Mouse (Mus musculus): Measurements from ENCODE around the gene Hist1h2bg. TPM values are rescaled to one million over a fixed set of nuclear protein-coding genes. Genes with fewer than 3 reads are reported as not detected.

Hist1h2bg gene
- total RNA-seq (2023) = 137 TPM

GRCm38 (mm10) chr13:23571022-23571503 lies at the start of gene Hist1h2bg, which contains the start of gene Hist1h2ae:
Hist1h2bg (plus strand) TSS chr13:23571396.
Hist1h2ae (minus strand) TSS chr13:23571220.

DNA sequence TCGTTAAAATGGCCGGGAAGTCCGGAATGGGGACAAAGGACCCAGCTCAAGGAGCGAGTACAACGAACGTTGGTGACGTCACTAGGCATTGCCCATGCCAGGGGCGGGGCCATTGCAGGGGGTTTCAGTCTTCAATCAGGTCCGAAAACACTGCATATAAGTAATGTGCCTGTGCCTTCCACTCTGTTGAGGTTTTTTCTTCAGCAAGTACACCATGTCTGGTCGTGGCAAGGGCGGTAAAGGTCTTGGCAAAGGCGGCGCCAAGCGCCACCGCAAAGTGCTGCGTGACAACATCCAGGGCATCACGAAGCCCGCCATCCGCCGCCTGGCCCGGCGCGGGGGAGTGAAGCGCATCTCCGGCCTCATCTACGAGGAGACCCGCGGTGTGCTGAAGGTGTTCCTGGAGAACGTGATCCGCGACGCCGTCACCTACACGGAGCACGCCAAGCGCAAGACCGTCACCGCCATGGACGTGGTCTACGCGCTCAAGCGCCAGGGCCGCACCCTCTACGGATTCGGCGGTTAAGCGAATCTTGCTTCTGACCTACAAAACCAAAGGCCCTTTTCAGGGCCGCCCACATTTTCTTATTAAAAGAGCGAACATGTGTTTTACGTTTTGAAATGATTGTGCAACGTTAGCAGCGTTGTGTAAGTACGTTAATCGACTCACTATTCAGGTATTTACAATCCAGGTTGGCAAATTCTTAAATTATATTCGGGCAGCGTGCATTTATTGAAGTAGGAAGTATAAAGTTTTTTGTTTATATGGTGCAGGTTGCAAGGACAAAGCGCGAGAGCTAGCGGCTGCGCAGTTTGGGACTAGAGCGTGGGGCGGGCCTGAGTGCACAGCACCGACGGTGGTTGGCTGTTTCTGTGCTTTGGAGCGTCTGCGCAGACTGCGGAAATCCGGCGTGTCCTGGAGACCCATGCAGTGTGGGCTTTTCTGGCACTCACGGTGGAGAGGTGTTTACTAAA lies 40.0 kb upstream of the Hist1h2bg start, which contains the start of gene Hist1h4h:
TSS of gene Hist1h4h (plus strand) at position 150 of the 975 bp plus-strand sequence.

DNA sequence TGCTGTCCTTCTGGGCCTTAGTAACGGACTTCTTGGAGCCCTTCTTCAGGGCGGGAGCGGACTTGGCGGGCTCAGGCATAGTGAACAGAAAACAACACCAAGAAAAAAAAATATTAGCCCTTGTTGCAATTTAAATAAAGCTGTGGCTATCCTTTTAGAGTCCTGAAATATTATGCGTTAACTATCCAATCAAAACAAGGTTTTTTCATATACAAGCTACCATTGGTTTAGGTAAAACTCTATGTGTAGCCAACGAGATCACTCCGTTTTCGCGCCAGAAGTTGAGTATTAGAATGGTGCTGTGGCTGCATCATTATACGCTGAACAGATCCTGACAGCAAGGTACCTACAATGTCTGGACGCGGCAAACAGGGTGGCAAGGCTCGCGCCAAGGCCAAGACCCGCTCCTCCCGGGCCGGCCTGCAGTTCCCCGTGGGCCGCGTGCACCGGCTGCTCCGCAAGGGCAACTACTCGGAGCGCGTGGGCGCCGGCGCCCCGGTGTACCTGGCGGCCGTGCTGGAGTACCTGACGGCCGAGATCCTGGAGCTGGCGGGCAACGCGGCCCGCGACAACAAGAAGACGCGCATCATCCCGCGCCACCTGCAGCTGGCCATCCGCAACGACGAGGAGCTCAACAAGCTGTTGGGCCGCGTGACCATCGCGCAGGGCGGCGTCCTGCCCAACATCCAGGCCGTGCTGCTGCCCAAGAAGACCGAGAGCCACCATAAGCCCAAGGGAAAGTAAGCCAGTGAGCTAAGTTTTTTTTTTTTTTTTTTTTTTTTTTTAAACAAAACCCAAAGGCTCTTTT lies 37.4 kb upstream of the Hist1h2bg start, which contains the start of gene Hist1h2af:
TSS of gene Hist1h2af (plus strand) at position 347 of the 808 bp plus-strand sequence.

GRCm38 (mm10) chr13:23535137-23536075 lies 35.8 kb upstream of the Hist1h2bg start, which contains the start of gene Hist1h3g:
Hist1h3g (plus strand) TSS chr13:23535422.

DNA sequence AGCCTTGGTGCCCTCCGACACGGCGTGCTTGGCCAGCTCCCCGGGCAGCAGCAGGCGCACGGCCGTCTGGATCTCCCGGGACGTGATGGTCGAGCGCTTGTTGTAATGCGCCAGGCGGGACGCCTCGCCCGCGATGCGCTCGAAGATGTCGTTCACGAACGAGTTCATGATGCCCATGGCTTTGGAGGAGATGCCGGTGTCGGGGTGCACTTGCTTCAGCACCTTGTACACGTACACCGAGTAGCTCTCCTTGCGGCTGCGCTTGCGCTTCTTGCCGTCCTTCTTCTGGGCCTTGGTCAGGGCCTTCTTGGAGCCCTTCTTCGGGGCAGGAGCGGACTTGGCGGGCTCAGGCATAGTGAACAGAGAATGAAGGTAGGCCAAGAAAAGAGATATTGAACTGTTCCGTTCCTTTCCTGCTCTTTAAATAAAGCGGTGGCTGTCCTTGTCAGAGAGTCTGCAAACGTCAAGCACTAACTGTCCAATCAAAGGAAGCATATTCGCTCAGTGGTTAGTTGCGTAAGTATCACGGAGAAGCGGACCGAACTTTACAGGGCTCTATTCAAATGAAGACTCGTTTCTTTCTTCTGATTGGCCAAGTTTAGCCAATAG lies 28.1 kb upstream of the Hist1h2bg start, which contains the start of gene Hist1h2bh:
TSS of gene Hist1h2bh (minus strand) at position 394 of the 609 bp plus-strand sequence.

GRCm38 (mm10) chr13:23543965-23544786 lies 27.0 kb upstream of the Hist1h2bg start, which contains the start of gene Hist1h3f:
Hist1h3f (plus strand) TSS chr13:23544052.

DNA sequence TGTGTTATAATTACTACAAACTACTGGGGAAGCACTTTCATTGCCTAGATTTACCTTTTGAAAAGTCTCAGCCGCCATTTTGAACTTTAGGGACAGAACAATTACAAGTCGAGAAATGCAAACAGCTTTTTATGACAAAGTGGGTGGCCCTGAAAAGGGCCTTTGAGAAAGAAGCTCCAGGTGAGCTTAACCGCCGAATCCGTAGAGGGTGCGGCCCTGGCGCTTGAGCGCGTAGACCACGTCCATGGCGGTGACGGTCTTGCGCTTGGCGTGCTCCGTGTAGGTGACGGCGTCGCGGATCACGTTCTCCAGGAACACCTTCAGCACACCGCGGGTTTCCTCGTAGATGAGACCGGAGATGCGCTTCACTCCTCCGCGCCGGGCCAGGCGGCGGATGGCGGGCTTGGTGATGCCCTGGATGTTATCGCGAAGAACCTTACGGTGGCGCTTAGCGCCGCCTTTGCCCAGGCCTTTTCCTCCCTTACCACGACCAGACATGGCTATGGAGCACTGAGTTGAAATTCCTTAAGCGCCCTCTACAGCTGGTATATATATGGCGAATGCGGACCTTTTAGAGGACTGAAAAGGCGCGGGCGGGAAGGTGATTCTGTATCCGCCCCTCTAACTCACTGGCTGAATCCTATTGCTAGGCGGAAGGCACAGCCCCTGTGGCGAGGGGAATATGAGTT lies 19.9 kb upstream of the Hist1h2bg start, which contains the start of gene Hist1h4f:
TSS of gene Hist1h4f (minus strand) at position 503 of the 689 bp plus-strand sequence.

DNA sequence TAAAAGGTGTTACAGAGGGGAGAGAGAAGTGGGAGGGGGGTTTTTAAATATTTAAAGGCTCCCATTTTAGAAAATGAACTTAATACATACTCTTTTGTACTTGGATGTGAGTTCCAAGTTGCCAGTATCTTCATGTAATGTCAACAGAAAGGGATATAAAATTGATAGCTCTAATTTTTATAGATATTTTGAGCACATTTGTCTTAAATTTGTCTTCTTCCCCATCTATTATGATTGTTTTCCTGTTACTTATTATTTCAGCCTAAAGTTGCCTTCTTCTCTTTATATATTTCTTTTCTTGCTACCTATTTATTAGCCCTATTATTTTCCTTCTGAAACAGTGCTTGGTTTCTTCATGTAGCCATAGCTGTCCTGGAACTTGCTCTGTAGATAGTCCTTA lies 18.2 kb upstream of the Hist1h2bg start, which contains the start of gene Hist1h1d:
TSS of gene Hist1h1d (plus strand) at position 301 of the 400 bp plus-strand sequence.

GRCm38 (mm10) chr13:23561883-23562659 lies 9.1 kb upstream of the Hist1h2bg start, which contains the start of gene Hist1h3e:
Hist1h3e (minus strand) TSS chr13:23562369.

GRCm38 (mm10) chr13:23573898-23574524 lies 2.8 kb downstream of the Hist1h2bg start, which contains the start of the genes Hist1h2bf and Hist1h2ad:
Hist1h2bf (minus strand) TSS chr13:23574196.
Hist1h2ad (plus strand) TSS chr13:23574381.

DNA sequence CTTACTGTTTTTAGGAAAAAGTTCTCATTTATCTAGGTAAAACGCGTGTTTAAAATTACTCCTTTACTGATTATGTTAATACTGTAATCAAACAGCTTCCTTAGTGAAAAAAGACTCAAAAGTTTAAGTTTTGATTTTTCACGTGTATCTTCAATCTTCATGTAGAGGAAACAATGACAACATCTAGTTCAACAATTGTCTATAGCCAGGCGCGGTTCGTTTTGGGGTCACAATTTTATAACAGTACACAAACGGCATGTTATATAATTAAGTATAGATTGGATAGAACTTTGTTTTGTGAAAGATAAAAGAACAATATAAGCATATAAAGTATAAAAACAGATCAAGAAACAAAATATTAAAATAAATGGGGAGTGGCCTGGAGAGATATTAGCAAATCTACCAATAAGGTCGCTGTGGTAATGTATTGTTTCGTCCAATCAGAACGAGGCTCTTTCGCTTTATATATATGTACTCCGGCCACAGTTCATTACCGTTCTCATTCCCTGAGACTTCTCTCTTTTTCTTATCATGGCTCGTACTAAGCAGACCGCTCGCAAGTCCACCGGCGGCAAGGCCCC lies 4.2 kb downstream of the Hist1h2bg start, which contains the start of gene Hist1h3d:
TSS of gene Hist1h3d (plus strand) at position 493 of the 581 bp plus-strand sequence.

DNA sequence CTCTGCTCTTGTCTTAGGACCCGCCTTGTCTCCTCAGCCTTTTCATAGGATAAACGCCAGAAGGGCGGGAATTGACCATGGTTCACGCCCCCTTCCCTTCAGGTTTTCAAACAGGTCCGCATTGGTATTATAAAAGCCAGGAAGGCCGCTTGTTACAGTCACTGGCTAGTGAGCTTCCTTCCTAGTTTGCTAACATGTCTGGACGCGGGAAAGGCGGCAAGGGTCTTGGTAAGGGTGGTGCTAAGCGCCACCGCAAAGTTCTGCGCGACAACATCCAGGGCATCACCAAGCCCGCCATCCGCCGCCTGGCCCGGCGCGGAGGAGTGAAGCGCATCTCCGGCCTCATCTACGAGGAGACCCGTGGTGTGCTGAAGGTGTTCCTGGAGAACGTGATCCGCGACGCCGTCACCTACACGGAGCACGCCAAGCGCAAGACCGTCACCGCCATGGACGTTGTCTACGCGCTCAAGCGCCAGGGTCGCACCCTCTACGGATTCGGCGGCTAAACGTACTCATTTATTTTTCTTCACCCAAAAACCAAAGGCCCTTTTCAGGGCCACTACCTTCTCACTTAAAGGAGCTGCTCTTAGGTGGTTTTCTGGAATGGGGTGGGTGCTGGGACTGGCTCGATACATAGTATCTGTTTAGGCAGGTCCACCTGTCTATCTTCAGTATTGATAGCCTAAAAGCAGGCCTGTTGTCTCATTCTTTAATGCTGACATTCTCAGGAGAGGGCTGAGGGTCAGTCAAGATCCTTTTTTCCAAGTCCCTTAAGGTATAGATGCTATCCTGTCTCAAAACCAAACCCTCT lies 10.4 kb downstream of the Hist1h2bg start, which contains the start of gene Hist1h4d:
TSS of gene Hist1h4d (plus strand) at position 191 of the 811 bp plus-strand sequence.

DNA sequence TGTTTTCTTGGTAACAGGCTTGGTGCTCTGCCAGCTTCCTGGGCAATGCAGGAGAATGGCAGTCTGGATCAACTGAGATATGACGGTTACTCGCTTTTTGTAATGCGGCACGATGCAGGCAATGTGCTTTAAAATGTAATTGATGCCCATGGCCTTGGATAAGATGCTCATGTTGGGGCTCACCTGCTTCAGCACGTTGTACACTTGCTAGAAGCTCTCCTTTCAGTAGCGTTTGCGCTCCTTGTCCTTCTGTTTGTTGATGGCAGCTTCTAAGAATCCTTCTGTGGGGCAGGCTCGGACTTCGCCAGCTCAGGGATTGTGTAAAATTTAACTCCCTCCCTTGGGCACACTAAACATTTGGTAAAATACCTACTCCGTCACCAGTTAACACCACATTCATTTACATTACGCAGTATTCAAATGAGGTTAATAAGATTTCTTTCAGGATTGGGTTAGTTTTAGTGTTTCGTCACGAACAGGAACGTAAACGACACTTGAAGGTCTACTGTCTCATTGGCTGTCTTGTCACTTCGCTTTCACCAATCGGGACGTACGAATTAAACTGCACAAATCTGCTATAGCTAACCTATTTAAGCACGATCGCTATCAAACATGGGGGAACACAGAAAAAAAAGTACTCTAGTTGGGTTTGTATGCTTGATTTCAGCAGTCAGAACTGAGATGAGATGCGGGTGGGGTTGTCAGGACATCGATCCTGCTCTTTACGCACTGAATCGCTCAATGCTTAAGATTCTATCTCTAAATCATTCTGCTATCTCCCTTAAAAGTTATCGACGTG lies 49.7 kb downstream of the Hist1h2bg start, which contains the start of gene Hist1h2be:
TSS of gene Hist1h2be (minus strand) at position 392 of the 799 bp plus-strand sequence.

